Mouse (Mus musculus) heart, adult 8-10 months (tissue): ENCODE measurements around the gene Jak3. TPM values are rescaled to one million over a fixed set of nuclear protein-coding genes. Genes with fewer than 3 reads are reported as not detected.
A peak's percentile ranks its signal among the peaks of the same experiment; 100 is the strongest.

ENCODE experiments used
- DNase-seq: peaks from one replicate; pipeline ENCODE4 v3.0.0; 2022; ENCODE audit warnings: low spot score
- total RNA-seq, 4 experiments: library from RNA; stranded (reverse); gene quantifications; 2 replicates each; pipeline ENCODE4 v1.2.4; 2022

The Jak3 gene
- total RNA-seq: 10 to 100 TPM in 1 of 4 experiments, 1 to 10 TPM in 3; 6.4 to 10.3 (median 7.6) TPM

- DNase-seq: peak; percentile 50
Observed at GRCm38 (mm10) chr8:71676020-71676741, at the start of gene Jak3. Gene Jak3 (plus strand): TSS chr8:71676296.

GRCm38 (mm10) chr8:71626753-71627152, 49.3 kb upstream of the Jak3 start:
- no peak for DNase-seq

GRCm38 (mm10) chr8:71627265-71628099, 48.6 kb upstream of the Jak3 start:
- peak; percentile 35 for DNase-seq

GRCm38 (mm10) chr8:71628396-71629095, 47.5 kb upstream of the Jak3 start:
- no peak for DNase-seq

DNA sequence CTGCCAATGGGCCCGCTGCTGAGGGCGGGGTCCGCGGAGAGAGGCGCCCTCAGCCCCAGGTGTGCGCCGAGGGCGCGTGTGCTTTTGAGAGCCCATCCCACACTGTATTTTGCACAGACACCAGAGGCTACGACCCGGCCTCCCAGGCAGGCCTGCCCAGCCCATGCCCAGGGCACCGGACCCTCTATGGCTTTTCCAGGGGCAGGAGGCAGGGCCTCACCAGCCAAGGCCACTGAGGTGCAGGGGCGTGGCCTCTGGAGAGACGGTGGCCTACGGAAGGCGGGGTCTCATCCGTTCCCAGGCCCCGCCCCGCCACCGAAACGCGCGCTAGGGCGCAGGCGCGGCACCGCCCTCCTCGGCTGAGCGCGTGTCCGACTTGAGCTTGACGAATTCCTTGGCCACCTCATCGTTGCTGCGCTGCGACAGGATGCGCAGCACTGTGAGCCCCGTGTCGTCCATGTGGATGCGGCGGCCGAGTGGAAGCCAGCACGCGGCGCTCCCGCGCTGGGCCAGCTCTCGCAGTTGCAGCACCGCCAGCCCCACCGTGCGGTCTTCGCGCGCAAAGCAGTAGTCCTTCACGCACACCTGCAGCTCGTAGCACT, 46.9 kb upstream of the Jak3 start:
- peak; percentile 95 for DNase-seq

GRCm38 (mm10) chr8:71629781-71630212, 46.3 kb upstream of the Jak3 start:
- DNase-seq: peak; percentile 24

- DNase-seq: no peak
Observed at GRCm38 (mm10) chr8:71630761-71631160, 45.3 kb upstream of the Jak3 start.

DNA sequence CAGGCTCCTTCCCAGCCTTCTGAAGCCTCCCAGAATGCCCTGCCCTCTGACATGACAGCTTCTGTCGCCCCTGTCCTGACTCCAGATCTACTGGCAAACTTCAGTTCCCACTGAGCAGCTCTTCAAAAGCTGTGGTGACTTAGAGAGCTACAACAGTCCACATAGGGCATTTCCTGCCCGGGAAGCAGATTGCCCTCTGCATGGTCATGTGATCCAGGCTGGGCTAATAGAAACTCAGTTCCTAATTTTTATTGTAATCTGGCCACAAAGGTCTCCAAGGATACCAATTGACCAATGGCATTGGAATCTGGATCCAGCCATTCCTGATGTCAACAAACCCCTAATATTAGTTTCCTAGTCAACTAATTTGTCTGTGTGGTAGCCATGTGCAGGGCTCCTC, 44.2 kb upstream of the Jak3 start:
- no peak for DNase-seq

GRCm38 (mm10) chr8:71633164-71633563, 42.9 kb upstream of the Jak3 start:
- DNase-seq: peak; percentile 36

GRCm38 (mm10) chr8:71633981-71634667, 42.0 kb upstream of the Jak3 start:
- no peak for DNase-seq

DNA sequence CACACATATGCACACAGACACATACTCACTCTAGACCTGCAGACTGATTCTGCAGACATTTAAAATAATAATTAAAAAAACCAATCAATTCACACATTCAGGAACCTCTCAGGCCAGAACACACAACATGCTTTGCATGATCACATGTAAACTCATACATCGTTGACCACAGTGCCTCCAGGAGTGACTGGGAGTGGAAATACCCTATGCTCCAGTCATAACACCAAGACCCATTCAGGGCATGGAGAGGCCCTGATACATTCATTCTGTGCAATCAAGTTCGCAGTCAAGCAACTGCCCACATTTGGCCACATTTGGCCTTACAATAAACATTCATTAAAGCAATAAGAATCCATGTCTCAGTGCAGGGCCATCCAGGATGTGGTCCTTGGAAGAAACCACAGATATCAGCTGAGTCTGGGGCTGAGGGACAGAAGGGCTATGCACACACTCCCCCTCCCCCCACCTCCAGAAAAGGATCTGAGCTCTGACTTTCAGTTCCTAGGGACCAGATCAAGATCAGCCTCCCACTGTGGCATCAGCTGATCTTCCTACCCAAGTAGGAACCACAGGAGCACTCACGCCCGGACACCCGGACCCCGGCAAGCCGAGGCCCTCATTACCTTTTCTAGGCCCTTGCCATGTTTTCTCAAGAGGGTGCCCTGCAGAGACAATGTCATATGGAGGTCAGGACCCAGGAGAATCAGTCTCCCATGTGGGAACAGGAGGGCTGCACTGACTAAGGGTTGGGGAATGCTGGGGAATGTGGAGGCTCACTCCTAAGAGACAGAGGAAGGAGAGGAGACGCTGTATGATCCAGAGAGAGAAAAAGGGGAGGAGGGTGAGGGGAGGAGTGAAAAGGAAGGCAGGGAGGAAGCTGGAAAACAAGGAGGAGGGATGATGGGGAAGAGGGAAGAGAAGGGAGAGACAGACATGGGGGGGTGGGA, 38.7 kb upstream of the Jak3 start:
- no peak for DNase-seq

DNA sequence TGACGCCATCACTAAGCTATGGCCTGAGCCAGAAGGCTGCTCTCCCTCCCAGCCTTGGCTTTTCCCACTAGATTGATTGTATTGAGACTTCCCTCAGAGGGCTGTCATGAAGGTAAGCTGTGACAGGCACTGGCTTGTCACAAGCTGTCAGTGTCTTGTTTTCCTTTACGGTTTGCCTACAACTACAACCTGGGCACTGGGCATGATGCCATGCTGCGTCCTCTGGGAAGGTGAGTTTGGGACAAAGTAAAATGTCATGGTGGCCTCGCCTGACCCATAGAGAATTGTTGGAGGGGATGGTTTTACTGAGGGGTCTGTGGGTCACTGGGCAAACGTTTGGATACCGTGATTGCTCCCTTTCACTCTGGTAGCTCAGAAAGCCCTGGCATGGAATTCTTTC, 37.8 kb upstream of the Jak3 start:
- no peak for DNase-seq

DNA sequence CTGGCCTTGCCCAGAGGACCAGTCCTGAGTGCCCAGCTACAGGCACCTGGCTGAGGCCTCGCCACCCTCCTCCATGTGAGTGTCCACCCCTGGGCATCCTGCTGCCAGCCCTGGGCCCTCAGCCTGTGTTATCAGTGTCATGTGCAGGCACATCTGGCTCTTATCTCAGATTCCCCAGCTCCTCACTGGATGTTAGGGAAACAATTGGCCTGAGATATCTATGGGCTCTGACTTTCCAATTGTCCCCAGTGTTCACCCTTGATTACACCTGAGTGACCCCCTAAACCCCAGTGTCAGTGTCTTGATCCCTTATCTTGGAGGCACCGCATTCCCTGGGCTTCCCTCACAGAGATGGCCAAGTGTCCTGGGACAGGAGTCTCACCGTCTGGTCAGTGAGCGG, 36.8 kb upstream of the Jak3 start:
- no peak for DNase-seq

GRCm38 (mm10) chr8:71645510-71645909, 30.6 kb upstream of the Jak3 start:
- DNase-seq: no peak

- no peak for DNase-seq
Observed at GRCm38 (mm10) chr8:71654600-71654999, 21.5 kb upstream of the Jak3 start.

GRCm38 (mm10) chr8:71657816-71658215, 18.3 kb upstream of the Jak3 start:
- DNase-seq: no peak

GRCm38 (mm10) chr8:71658515-71659049, 17.5 kb upstream of the Jak3 start:
- DNase-seq: no peak

GRCm38 (mm10) chr8:71659751-71660150, 16.3 kb upstream of the Jak3 start:
- no peak for DNase-seq

GRCm38 (mm10) chr8:71660325-71661120, 15.6 kb upstream of the Jak3 start:
- peak; percentile 81 for DNase-seq
